Mouse (Mus musculus) brain, embryonic 14.5 days (tissue): ENCODE measurements around the gene Smarca4.

Experiments used
- CTCF ChIP-seq: fragments of 200-500 bp; IDR thresholded peaks from 2 replicates; pipeline ENCODE4 v1.5.1; 2012; ENCODE audit warnings: inconsistent platforms, mild to moderate bottlenecking, moderate library complexity, borderline replicate concordance; ENCODE audit not compliant: insufficient read depth, insufficient read length; ENCODE audit errors: extremely low read depth
- POLR2A ChIP-seq: fragments of 200-500 bp; IDR thresholded peaks from 2 replicates; pipeline ENCODE4 v1.6.1; 2012; ENCODE audit warnings: mild to moderate bottlenecking, inconsistent platforms, borderline replicate concordance; ENCODE audit not compliant: poor library complexity, insufficient read depth, insufficient read length, severe bottlenecking; ENCODE audit errors: extremely low read depth

DNA sequence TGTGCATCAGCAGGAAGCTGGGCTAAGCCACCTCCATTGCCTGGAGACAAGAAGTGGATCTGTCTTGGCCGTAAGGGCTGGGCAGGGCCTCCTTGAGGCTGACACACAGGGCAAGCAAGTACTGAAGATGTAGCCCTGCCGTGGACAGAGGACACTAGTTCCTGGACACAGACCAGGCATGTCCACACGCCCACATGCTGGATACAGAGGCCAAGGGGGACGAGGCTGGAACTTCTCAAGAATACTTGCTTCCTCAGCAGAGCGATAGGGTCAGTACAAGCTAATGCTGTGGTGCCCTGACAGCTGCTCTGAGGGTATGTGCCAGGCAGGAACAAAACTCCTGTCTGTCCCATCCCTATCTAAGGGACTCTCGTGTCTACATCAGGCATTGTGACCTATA is 81.2 kb downstream of the Smarca4 start:
- no peak for TF ChIP-seq CTCF
- TF ChIP-seq POLR2A, result no peak
